Mouse (Mus musculus) midbrain, postnatal 0 days (tissue): ENCODE results near the gene Gse1. TPM values are rescaled to one million over a fixed set of nuclear protein-coding genes. Genes with fewer than 3 reads are reported as not detected.

ENCODE experiments used
- ATAC-seq: fragments of 200-750 bp; cut with Nextera tagmentation; 2 replicates; pipeline ENCODE4 v1.8.0; 2017; ENCODE audit warnings: moderate number of reproducible peaks, mild to moderate bottlenecking, moderate TSS enrichment, moderate library complexity; ENCODE audit not compliant: low FRiP score
- DNase-seq: peaks from one replicate; pipeline ENCODE4 v3.0.0-alpha.2; 2015; ENCODE audit warnings: low spot score
- H3K27ac ChIP-seq: fragments of 300-500 bp; sonication (generic); 2 replicates; pipeline ENCODE4 v1.5.1; 2014; ENCODE audit warnings: low read depth, mild to moderate bottlenecking, low read length, mixed read lengths
- H3K27me3 ChIP-seq: fragments of 300-500 bp; sonication (generic); 2 replicates; pipeline ENCODE4 v1.6.1; 2014; ENCODE audit warnings: low read length, control low read depth, mixed read lengths; ENCODE audit not compliant: insufficient read depth
- H3K36me3 ChIP-seq: fragments of 300-500 bp; sonication (generic); 2 replicates; pipeline ENCODE4 v1.6.1; 2014; ENCODE audit warnings: low read length, control low read depth, mixed read lengths; ENCODE audit not compliant: insufficient read depth
- H3K4me1 ChIP-seq: fragments of 300-500 bp; sonication (generic); 2 replicates; pipeline ENCODE4 v1.6.1; 2014; ENCODE audit warnings: mild to moderate bottlenecking, control low read depth, antibody characterized with exemption, low read length, mixed read lengths; ENCODE audit not compliant: insufficient read depth
- H3K4me2 ChIP-seq: fragments of 300-500 bp; sonication (generic); 2 replicates; pipeline ENCODE4 v1.6.1; 2014; ENCODE audit warnings: low read depth, mild to moderate bottlenecking, low read length, mixed read lengths; ENCODE audit not compliant: poor library complexity, severe bottlenecking
- H3K4me3 ChIP-seq: fragments of 300-500 bp; sonication (generic); 2 replicates; pipeline ENCODE4 v1.5.1; 2014; ENCODE audit warnings: low read depth, mild to moderate bottlenecking, low read length, moderate library complexity
- H3K9ac ChIP-seq: fragments of 300-500 bp; sonication (generic); replicated peaks from 2 replicates; pipeline ENCODE4 v1.6.1; 2014; ENCODE audit warnings: mild to moderate bottlenecking, low read length, moderate library complexity, mixed read lengths; ENCODE audit not compliant: poor library complexity, severe bottlenecking
- H3K9me3 ChIP-seq: fragments of 300-500 bp; sonication (generic); 2 replicates; pipeline ENCODE4 v1.6.1; 2016; ENCODE audit warnings: low read length, control low read depth
- CTCF ChIP-seq: IDR thresholded peaks from 2 replicates; pipeline ENCODE4 v1.5.1; 2016; ENCODE audit warnings: antibody characterized with exemption, mild to moderate bottlenecking
- WGBS: fragments of 180-500 bp; shearing (Covaris S2); extraction: QIAGEN DNeasy Blood & Tissue Kit; methylation state at CpG from one replicate; pipeline ENCODE4 v1.1.7; 2014; 5-methylcytosine and 5-hydroxymethylcytosine counted together
- polyA plus RNA-seq: library from polyadenylated mRNA; unstranded; fragments of >200 nt; fragmentation: Nextera tagmentation; extraction: Ambion mirVana; gene quantifications from 2 replicates; pipeline ENCODE4 v1.2.1, GENCODE M21; 2015
- total RNA-seq: library from RNA; depleted of rRNA; stranded (reverse); fragments of >200 nt; gene quantifications from 2 replicates; pipeline ENCODE4 v1.2.3, GENCODE M21; 2014

Gene Gse1
- total and polyA plus RNA-seq, 2 experiments from 2014 or later = 12.4 to 51.3 TPM

- TF ChIP-seq CTCF = peak; percentile 44
- ATAC-seq (peak; percentile 41; the same call in 1 of the 2 replicates), DNase-seq (peak; percentile 71)
- Histone ChIP-seq H3K9me3 (no peaks in the 10 kb centered on the region), H3K9ac (peak overlapping the region; percentile 78), H3K36me3 (no peaks in the 10 kb centered on the region), H3K4me3 (peak overlapping the region; percentile 64), H3K27ac (peak overlapping the region; percentile 92), H3K27me3 (no peaks in the 10 kb centered on the region), H3K4me1 (peaks cover 38% of the 10 kb centered on the region), H3K4me2 (peak overlapping the region; percentile 100)
- WGBS = 2% methylated on average over 37 of the region's 37 CpGs
These were observed 310.4 kb downstream of the Gse1 start for GRCm38 (mm10) chr8:120538397-120539240.

GRCm38 (mm10) chr8:120539381-120539774, 311.1 kb downstream of the Gse1 start:
- whole genome bisulfite sequencing = 34% methylated on average over 5 of the region's 6 CpGs
- DNase-seq = no peak
- no peak; the same call in 1 of the 2 replicates for TF ChIP-seq CTCF
- H3K27me3 ChIP-seq = no peaks in the 10 kb centered on the region
- H3K27ac ChIP-seq = peak overlapping the region; percentile 92
- H3K9ac ChIP-seq = no peak overlapping the region
- no peak for ATAC-seq
- H3K4me2 ChIP-seq = peak overlapping the region; percentile 100
- peaks cover 38% of the 10 kb centered on the region for H3K4me1 ChIP-seq
- H3K9me3 ChIP-seq = no peaks in the 10 kb centered on the region
- peak overlapping the region; percentile 64; the same call in 1 of the 2 replicates for H3K4me3 ChIP-seq
- no peaks in the 10 kb centered on the region for H3K36me3 ChIP-seq

- DNase-seq (no peak), ATAC-seq (no peak)
- 19% methylated on average over 23 of the region's 23 CpGs for whole genome bisulfite sequencing
- H3K36me3 ChIP-seq = no peaks in the 10 kb centered on the region
- peaks cover 34% of the 10 kb centered on the region for H3K4me1 ChIP-seq
- H3K9me3 ChIP-seq = no peaks in the 10 kb centered on the region
- H3K4me3 ChIP-seq = no peak overlapping the region
- H3K9ac ChIP-seq = no peak overlapping the region
- H3K27ac ChIP-seq = peak overlapping the region; percentile 92
- no peaks in the 10 kb centered on the region for H3K27me3 ChIP-seq
- peak overlapping the region; percentile 100 for H3K4me2 ChIP-seq
- TF ChIP-seq CTCF = no peak
These were observed 311.7 kb downstream of the Gse1 start for GRCm38 (mm10) chr8:120539775-120540625.

- Histone ChIP-seq H3K4me2 (no peak overlapping the region), H3K9me3 (no peaks in the 10 kb centered on the region), H3K4me1 (peaks cover 30% of the 10 kb centered on the region), H3K4me3 (no peak overlapping the region), H3K36me3 (no peaks in the 10 kb centered on the region), H3K27me3 (no peaks in the 10 kb centered on the region), H3K27ac (0 out of 2 replicates have a peak overlapping the region, but pooled peaks have one; percentile 1), H3K9ac (0 out of 2 replicates have a peak overlapping the region, but pooled peaks have one; percentile 19)
- 19% methylated on average over 13 of the region's 13 CpGs for WGBS
- DNase-seq (no peak), ATAC-seq (no peak)
- no peak for TF ChIP-seq CTCF
These were observed 314.7 kb downstream of the Gse1 start for GRCm38 (mm10) chr8:120542995-120543394.

GRCm38 (mm10) chr8:120543416-120544055, 315.3 kb downstream of the Gse1 start:
- WGBS = 57% methylated on average over 8 of the region's 8 CpGs
- no peak overlapping the region for H3K4me3 ChIP-seq
- no peak overlapping the region for H3K27ac ChIP-seq
- no peaks in the 10 kb centered on the region for H3K36me3 ChIP-seq
- no peak overlapping the region for H3K4me2 ChIP-seq
- ATAC-seq (no peak), DNase-seq (peak; percentile 52)
- no peaks in the 10 kb centered on the region for H3K27me3 ChIP-seq
- TF ChIP-seq CTCF = no peak
- no peak overlapping the region for H3K9ac ChIP-seq
- no peaks in the 10 kb centered on the region for H3K9me3 ChIP-seq
- H3K4me1 ChIP-seq = peaks cover 34% of the 10 kb centered on the region
